Mouse (Mus musculus) hindbrain, embryonic 13.5 days (tissue): ENCODE data around the gene Pvr. TPM values are rescaled to one million over a fixed set of nuclear protein-coding genes. Genes with fewer than 3 reads are reported as not detected.
"Not testable (repeated sequence)": the region's sequence is repeated elsewhere in the genome, so short reads cannot be mapped to it uniquely, and the experiment has no call there.

ENCODE experiments used
- ATAC-seq: fragments of 200-750 bp; cut with Nextera tagmentation; 2 replicates; pipeline ENCODE4 v1.8.0; 2017; ENCODE audit warnings: moderate TSS enrichment; ENCODE audit not compliant: low FRiP score
- H3K27ac ChIP-seq: fragments of 300-500 bp; sonication (generic); 2 replicates; pipeline ENCODE4 v1.5.1; 2015; ENCODE audit warnings: inconsistent platforms, mild to moderate bottlenecking, moderate library complexity
- H3K27me3 ChIP-seq: fragments of 300-500 bp; sonication (generic); 2 replicates; pipeline ENCODE4 v1.6.1; 2015; ENCODE audit warnings: mild to moderate bottlenecking, inconsistent platforms
- H3K36me3 ChIP-seq: fragments of 300-500 bp; sonication (generic); 2 replicates; pipeline ENCODE4 v1.6.1; 2015; ENCODE audit warnings: mild to moderate bottlenecking, inconsistent platforms
- H3K4me1 ChIP-seq: fragments of 300-500 bp; sonication (generic); replicated peaks from 2 replicates; pipeline ENCODE4 v1.6.1; 2015; ENCODE audit warnings: inconsistent platforms
- H3K4me2 ChIP-seq: fragments of 300-500 bp; sonication (generic); 2 replicates; pipeline ENCODE4 v1.6.1; 2015; ENCODE audit warnings: inconsistent platforms, mild to moderate bottlenecking, moderate library complexity
- H3K4me3 ChIP-seq: fragments of 300-500 bp; sonication (generic); 2 replicates; pipeline ENCODE4 v1.5.1; 2015; ENCODE audit warnings: mild to moderate bottlenecking, inconsistent platforms
- H3K9ac ChIP-seq: fragments of 300-500 bp; sonication (generic); 2 replicates; pipeline ENCODE4 v1.6.1; 2015; ENCODE audit warnings: mild to moderate bottlenecking, inconsistent platforms
- H3K9me3 ChIP-seq: fragments of 300-500 bp; sonication (generic); 2 replicates; pipeline ENCODE4 v1.6.1; 2016; ENCODE audit warnings: inconsistent platforms
- WGBS: fragments of 180-500 bp; shearing (Covaris S2); methylation state at CpG from one replicate; pipeline ENCODE4 v1.1.7; 2015; 5-methylcytosine and 5-hydroxymethylcytosine counted together
- polyA plus RNA-seq: library from polyadenylated mRNA; unstranded; fragments of >200 nt; fragmentation: Nextera tagmentation; extraction: Ambion mirVana; gene quantifications from 2 replicates; pipeline ENCODE4 v1.2.1, GENCODE M21; 2015

The Pvr gene
- polyA plus RNA-seq, 1 experiment from 2014 or later, result 7.8 TPM

GRCm38 (mm10) chr7:19930481-19930880 is 9.5 kb upstream of the Pvr start:
- H3K4me1 ChIP-seq, H3K4me2 ChIP-seq, H3K9me3 ChIP-seq, H3K9ac ChIP-seq, ATAC-seq, H3K27ac ChIP-seq, H3K36me3 ChIP-seq, H3K4me3 ChIP-seq: not testable (repeated sequence)
- peaks cover 10% of the 10 kb centered on the region; the same call in 1 of the 2 replicates for H3K27me3 ChIP-seq
- 85% methylated on average over 6 of the region's 6 CpGs for WGBS

GRCm38 (mm10) chr7:19928486-19928885 is 7.5 kb upstream of the Pvr start:
- H3K4me2 ChIP-seq, result no peak overlapping the region
- peaks cover 9% of the 10 kb centered on the region; the same call in 1 of the 2 replicates for H3K4me1 ChIP-seq
- H3K9ac ChIP-seq, result no peak overlapping the region
- 46% methylated on average over 5 of the region's 5 CpGs for WGBS
- H3K27ac ChIP-seq, result no peak overlapping the region
- H3K27me3 ChIP-seq, result peaks cover 12% of the 10 kb centered on the region; the same call in 1 of the 2 replicates
- no peaks in the 10 kb centered on the region for H3K9me3 ChIP-seq
- ATAC-seq, result no peak
- no peak overlapping the region for H3K4me3 ChIP-seq
- no peaks in the 10 kb centered on the region for H3K36me3 ChIP-seq

- Histone ChIP-seq H3K4me2 (no peak overlapping the region), H3K4me1 (0 out of 2 replicates have a peak, but pooled peaks cover 2% of the 10 kb centered on the region), H3K27ac (no peak overlapping the region), H3K36me3 (no peaks in the 10 kb centered on the region), H3K9me3 (no peaks in the 10 kb centered on the region), H3K4me3 (no peak overlapping the region), H3K27me3 (peaks cover 12% of the 10 kb centered on the region; the same call in 1 of the 2 replicates), H3K9ac (no peak overlapping the region)
- 91% methylated on average over 2 of the region's 2 CpGs for WGBS
- no peak for ATAC-seq
Observed at GRCm38 (mm10) chr7:19926849-19927480, 6.0 kb upstream of the Pvr start.

- Histone ChIP-seq H3K4me1 (0 out of 2 replicates have a peak, but pooled peaks cover 8% of the 10 kb centered on the region), H3K27me3 (0 out of 2 replicates have a peak, but pooled peaks cover 8% of the 10 kb centered on the region)
Observed at GRCm38 (mm10) chr7:19925376-19925775, 4.4 kb upstream of the Pvr start.

GRCm38 (mm10) chr7:19923797-19924196 is 2.8 kb upstream of the Pvr start:
- Histone ChIP-seq H3K9ac (no peak overlapping the region), H3K27me3 (0 out of 2 replicates have a peak, but pooled peaks cover 8% of the 10 kb centered on the region), H3K4me3 (no peak overlapping the region), H3K36me3 (no peaks in the 10 kb centered on the region), H3K4me2 (no peak overlapping the region), H3K9me3 (no peaks in the 10 kb centered on the region), H3K4me1 (peaks cover 15% of the 10 kb centered on the region), H3K27ac (no peak overlapping the region)
- no peak for ATAC-seq
- 15% methylated on average over 13 of the region's 15 CpGs for WGBS

More at GRCm38 (mm10) chr7:19925376-19925775, 4.4 kb upstream of the Pvr start:
- no peak overlapping the region for H3K9ac ChIP-seq
- no peak overlapping the region for H3K4me2 ChIP-seq
- WGBS, result 83% methylated on average over 1 of the region's 1 CpGs
- H3K36me3 ChIP-seq, result no peaks in the 10 kb centered on the region
- no peak overlapping the region for H3K4me3 ChIP-seq
- no peaks in the 10 kb centered on the region for H3K9me3 ChIP-seq
- no peak for ATAC-seq
- no peak overlapping the region for H3K27ac ChIP-seq

- ATAC-seq, result no peak
- Histone ChIP-seq H3K4me3 (no peak overlapping the region), H3K4me2 (no peak overlapping the region), H3K27me3 (0 out of 2 replicates have a peak, but pooled peaks cover 8% of the 10 kb centered on the region), H3K9me3 (no peaks in the 10 kb centered on the region), H3K36me3 (0 out of 2 replicates have a peak, but pooled peaks cover 2% of the 10 kb centered on the region), H3K9ac (no peak overlapping the region), H3K27ac (no peak overlapping the region), H3K4me1 (peaks cover 15% of the 10 kb centered on the region)
- 53% methylated on average over 2 of the region's 2 CpGs for WGBS
Observed at GRCm38 (mm10) chr7:19923354-19923753, 2.4 kb upstream of the Pvr start.

GRCm38 (mm10) chr7:19920166-19920505 is 824 bp downstream of the Pvr start:
- H3K4me1 ChIP-seq, result peaks cover 15% of the 10 kb centered on the region
- peak overlapping the region; percentile 91; the same call in 1 of the 2 replicates for H3K27ac ChIP-seq
- peak overlapping the region; percentile 63 for H3K4me2 ChIP-seq
- H3K9ac ChIP-seq, result peak overlapping the region; percentile 84
- peak; percentile 52 for ATAC-seq
- no peaks in the 10 kb centered on the region for H3K9me3 ChIP-seq
- WGBS, result 28% methylated on average over 4 of the region's 4 CpGs
- peak overlapping the region; percentile 69 for H3K4me3 ChIP-seq
- peaks cover 17% of the 10 kb centered on the region for H3K36me3 ChIP-seq
- 0 out of 2 replicates have a peak, but pooled peaks cover 8% of the 10 kb centered on the region for H3K27me3 ChIP-seq

GRCm38 (mm10) chr7:19914558-19914957 is 6.4 kb downstream of the Pvr start:
- peaks cover 27% of the 10 kb centered on the region for H3K36me3 ChIP-seq
- ATAC-seq, result no peak
- 95% methylated on average over 7 of the region's 7 CpGs for WGBS

GRCm38 (mm10) chr7:19911695-19912524 is 9.1 kb downstream of the Pvr start:
- peaks cover 39% of the 10 kb centered on the region for H3K36me3 ChIP-seq
- WGBS, result 90% methylated on average over 23 of the region's 23 CpGs
- no peaks in the 10 kb centered on the region for H3K27me3 ChIP-seq
- no peak overlapping the region for H3K4me3 ChIP-seq
- no peak for ATAC-seq
- H3K4me1 ChIP-seq, result no peaks in the 10 kb centered on the region
- no peak overlapping the region for H3K4me2 ChIP-seq
- H3K9me3 ChIP-seq, result no peaks in the 10 kb centered on the region
- no peak overlapping the region for H3K9ac ChIP-seq
- no peak overlapping the region for H3K27ac ChIP-seq

More at GRCm38 (mm10) chr7:19914558-19914957, 6.4 kb downstream of the Pvr start:
- no peaks in the 10 kb centered on the region for H3K9me3 ChIP-seq
- H3K4me2 ChIP-seq, result no peak overlapping the region
- no peaks in the 10 kb centered on the region for H3K27me3 ChIP-seq
- H3K4me3 ChIP-seq, result no peak overlapping the region
- no peaks in the 10 kb centered on the region for H3K4me1 ChIP-seq
- H3K9ac ChIP-seq, result no peak overlapping the region
- no peak overlapping the region for H3K27ac ChIP-seq

- 0 out of 2 replicates have a peak, but pooled peaks have one; percentile 12 for ATAC-seq
- 0 out of 2 replicates have a peak overlapping the region, but pooled peaks have one; percentile 10 for H3K9ac ChIP-seq
- no peaks in the 10 kb centered on the region for H3K27me3 ChIP-seq
- H3K4me2 ChIP-seq, result no peak overlapping the region
- H3K4me1 ChIP-seq, result no peaks in the 10 kb centered on the region
- H3K4me3 ChIP-seq, result no peak overlapping the region
- 89% methylated on average over 6 of the region's 6 CpGs for WGBS
- H3K9me3 ChIP-seq, result no peaks in the 10 kb centered on the region
- peaks cover 39% of the 10 kb centered on the region for H3K36me3 ChIP-seq
- no peak overlapping the region for H3K27ac ChIP-seq
Observed at GRCm38 (mm10) chr7:19911292-19911658, 9.7 kb downstream of the Pvr start.

GRCm38 (mm10) chr7:19910421-19911291 is 10.3 kb downstream of the Pvr start:
- 53% methylated on average over 21 of the region's 21 CpGs for WGBS
- no peaks in the 10 kb centered on the region for H3K4me1 ChIP-seq
- no peaks in the 10 kb centered on the region for H3K9me3 ChIP-seq
- 0 out of 2 replicates have a peak overlapping the region, but pooled peaks have one; percentile 10 for H3K9ac ChIP-seq
- no peak overlapping the region for H3K4me3 ChIP-seq
- no peak overlapping the region for H3K4me2 ChIP-seq
- peaks cover 36% of the 10 kb centered on the region for H3K36me3 ChIP-seq
- no peak overlapping the region for H3K27ac ChIP-seq
- ATAC-seq, result peak; percentile 87
- H3K27me3 ChIP-seq, result no peaks in the 10 kb centered on the region

- ATAC-seq, result no peak
- H3K27ac ChIP-seq, result no peak overlapping the region
- H3K9ac ChIP-seq, result no peak overlapping the region
- no peak overlapping the region for H3K4me3 ChIP-seq
- no peak overlapping the region for H3K4me2 ChIP-seq
- no peaks in the 10 kb centered on the region for H3K4me1 ChIP-seq
- H3K9me3 ChIP-seq, result no peaks in the 10 kb centered on the region
- H3K36me3 ChIP-seq, result no peaks in the 10 kb centered on the region
- WGBS, result 54% methylated on average over 8 of the region's 8 CpGs
- no peaks in the 10 kb centered on the region for H3K27me3 ChIP-seq
Observed at GRCm38 (mm10) chr7:19889881-19890280, 31.1 kb downstream of the Pvr start.
